Mouse (Mus musculus): ENCODE results near the gene Arl5a.

DNA sequence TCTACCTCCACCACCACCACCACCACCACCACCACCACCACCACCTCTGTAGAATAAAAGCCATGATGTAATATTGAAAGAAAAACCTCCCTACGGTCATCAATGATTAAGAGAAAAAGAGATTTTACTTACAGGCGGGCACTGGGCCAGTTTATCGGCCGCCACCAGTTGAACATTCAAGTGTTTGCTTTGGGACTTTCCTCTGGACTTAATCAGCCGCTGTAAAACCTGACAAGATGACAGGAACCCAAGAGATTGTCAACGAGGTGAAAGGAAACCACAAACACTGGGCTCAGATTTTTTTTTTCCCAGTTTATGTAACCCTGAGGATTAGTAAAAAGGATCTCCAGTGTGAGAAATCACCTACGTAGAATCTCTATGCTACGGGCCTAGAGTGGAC lies 25.1 kb upstream of the Arl5a start:
- no peak for TF ChIP-seq CTCF (IDR thresholded peaks at IDR 0.05)
- TF ChIP-seq EP300 (IDR thresholded peaks at IDR 0.05), result no peak
